Mouse (Mus musculus) hindbrain, embryonic 15.5 days (tissue): ENCODE measurements around the gene Lsamp. TPM values are rescaled to one million over a fixed set of nuclear protein-coding genes. Genes with fewer than 3 reads are reported as not detected.

Experiments used
- ATAC-seq: fragments of 200-750 bp; cut with Nextera tagmentation; 2 replicates; pipeline ENCODE4 v1.8.0; 2017; ENCODE audit warnings: low read depth, moderate number of reproducible peaks, moderate TSS enrichment; ENCODE audit not compliant: low FRiP score
- H3K27ac ChIP-seq: fragments of 300-500 bp; sonication (generic); replicated peaks from 2 replicates; pipeline ENCODE4 v1.5.1; 2015; ENCODE audit warnings: mild to moderate bottlenecking, inconsistent platforms
- H3K27me3 ChIP-seq: fragments of 300-500 bp; sonication (generic); 2 replicates; pipeline ENCODE4 v1.6.1; 2015; ENCODE audit warnings: control low read depth, inconsistent platforms
- H3K36me3 ChIP-seq: fragments of 300-500 bp; sonication (generic); 2 replicates; pipeline ENCODE4 v1.6.1; 2015; ENCODE audit warnings: control low read depth, inconsistent platforms
- H3K4me1 ChIP-seq: fragments of 300-500 bp; sonication (generic); replicated peaks from 2 replicates; pipeline ENCODE4 v1.6.1; 2015; ENCODE audit warnings: control low read depth, inconsistent platforms
- H3K4me2 ChIP-seq: fragments of 300-500 bp; sonication (generic); 2 replicates; pipeline ENCODE4 v1.6.1; 2015; ENCODE audit warnings: moderate library complexity, mild to moderate bottlenecking, inconsistent platforms
- H3K4me3 ChIP-seq: fragments of 300-500 bp; sonication (generic); 2 replicates; pipeline ENCODE4 v1.5.1; 2015; ENCODE audit warnings: mild to moderate bottlenecking, inconsistent platforms
- H3K9ac ChIP-seq: fragments of 300-500 bp; sonication (generic); 2 replicates; pipeline ENCODE4 v1.6.1; 2015; ENCODE audit warnings: inconsistent platforms
- H3K9me3 ChIP-seq: fragments of 300-500 bp; sonication (generic); 2 replicates; pipeline ENCODE4 v1.6.1; 2016; ENCODE audit warnings: control low read depth, inconsistent platforms
- WGBS: fragments of 180-500 bp; shearing (Covaris S2); methylation state at CpG from one replicate; pipeline ENCODE4 v1.1.7; 2015; 5-methylcytosine and 5-hydroxymethylcytosine counted together
- polyA plus RNA-seq: library from polyadenylated mRNA; unstranded; fragments of >200 nt; fragmentation: Nextera tagmentation; extraction: Ambion mirVana; gene quantifications from 2 replicates; pipeline ENCODE4 v1.2.1, GENCODE M21; 2015

The Lsamp gene
- polyA plus RNA-seq, 1 experiment from 2014 or later = 89.3 TPM

- Histone ChIP-seq H3K4me1 (no peaks in the 10 kb centered on the region), H3K27me3 (no peaks in the 10 kb centered on the region), H3K9ac (no peak overlapping the region), H3K4me3 (no peak overlapping the region), H3K36me3 (no peaks in the 10 kb centered on the region), H3K27ac (no peak overlapping the region), H3K9me3 (no peaks in the 10 kb centered on the region), H3K4me2 (no peak overlapping the region)
- 66% methylated on average over 1 of the region's 1 CpGs for WGBS
- no peak for ATAC-seq
These were observed 1188.7 kb downstream of the Lsamp start for GRCm38 (mm10) chr16:41172839-41173238.

GRCm38 (mm10) chr16:41179557-41179956 is 1195.4 kb downstream of the Lsamp start:
- no peak overlapping the region for H3K4me2 ChIP-seq

DNA sequence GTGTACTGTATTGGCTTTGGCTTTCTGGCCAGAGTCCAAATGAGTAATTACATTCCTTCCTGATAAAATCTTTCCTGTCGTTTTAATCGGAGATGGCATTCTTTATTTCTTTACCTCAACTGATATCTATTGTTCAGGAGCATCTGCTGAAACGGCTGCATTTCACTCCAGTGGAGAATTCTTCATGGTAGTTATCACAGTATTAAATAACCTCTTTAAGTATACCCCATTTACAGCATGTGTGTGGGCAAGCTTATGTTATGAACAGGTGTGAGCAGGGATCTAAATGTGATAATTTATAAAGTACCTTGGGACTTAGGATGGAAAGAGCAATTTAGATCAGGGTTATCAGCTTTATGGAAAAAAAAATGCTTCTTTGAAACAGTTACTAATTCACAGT is 1196.7 kb downstream of the Lsamp start:
- ATAC-seq = no peak
- Histone ChIP-seq H3K4me3 (no peak overlapping the region), H3K9ac (no peak overlapping the region), H3K27me3 (no peaks in the 10 kb centered on the region), H3K27ac (no peak overlapping the region), H3K36me3 (no peaks in the 10 kb centered on the region), H3K4me2 (no peak overlapping the region), H3K9me3 (no peaks in the 10 kb centered on the region), H3K4me1 (no peaks in the 10 kb centered on the region)
- WGBS = 30% methylated on average over 3 of the region's 3 CpGs

More at GRCm38 (mm10) chr16:41179557-41179956, 1195.4 kb downstream of the Lsamp start:
- 53% methylated on average over 3 of the region's 3 CpGs for WGBS
- Histone ChIP-seq H3K4me1 (no peaks in the 10 kb centered on the region), H3K4me3 (no peak overlapping the region), H3K9ac (no peak overlapping the region), H3K36me3 (no peaks in the 10 kb centered on the region), H3K27ac (no peak overlapping the region), H3K27me3 (no peaks in the 10 kb centered on the region), H3K9me3 (no peaks in the 10 kb centered on the region)
- no peak for ATAC-seq

- WGBS = 97% methylated on average over 5 of the region's 5 CpGs
- Histone ChIP-seq H3K27ac (no peak overlapping the region), H3K4me3 (no peak overlapping the region), H3K36me3 (no peaks in the 10 kb centered on the region), H3K27me3 (no peaks in the 10 kb centered on the region), H3K4me2 (no peak overlapping the region), H3K9me3 (no peaks in the 10 kb centered on the region), H3K9ac (no peak overlapping the region), H3K4me1 (no peaks in the 10 kb centered on the region)
- ATAC-seq = no peak
These were observed 1225.9 kb downstream of the Lsamp start for GRCm38 (mm10) chr16:41210055-41210454.

DNA sequence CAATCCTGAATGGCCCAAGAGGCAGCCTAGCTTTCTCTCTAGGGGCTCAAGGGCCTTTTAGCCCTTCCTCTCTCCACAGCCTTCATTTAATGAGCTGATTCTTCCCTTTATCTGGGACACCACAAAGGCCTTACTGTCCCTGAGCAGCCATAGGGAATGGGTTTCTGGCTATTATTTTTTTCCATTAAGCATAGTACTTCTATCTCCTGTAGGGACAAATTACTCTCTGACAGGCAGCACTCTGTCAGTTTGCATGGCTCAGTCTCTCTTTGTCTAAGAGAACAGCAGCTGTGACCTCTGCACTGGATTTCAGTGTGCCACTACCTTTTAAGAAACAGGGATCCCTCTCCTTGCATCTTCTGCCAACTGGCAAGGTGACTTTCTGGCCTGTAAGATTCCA is 1251.7 kb downstream of the Lsamp start:
- no peaks in the 10 kb centered on the region for H3K27me3 ChIP-seq
- ATAC-seq = no peak
- H3K4me1 ChIP-seq = no peaks in the 10 kb centered on the region
- H3K27ac ChIP-seq = no peak overlapping the region
- H3K9me3 ChIP-seq = no peaks in the 10 kb centered on the region
- no peak overlapping the region for H3K4me3 ChIP-seq
- no peak overlapping the region for H3K9ac ChIP-seq
- H3K4me2 ChIP-seq = no peak overlapping the region
- no peaks in the 10 kb centered on the region for H3K36me3 ChIP-seq

DNA sequence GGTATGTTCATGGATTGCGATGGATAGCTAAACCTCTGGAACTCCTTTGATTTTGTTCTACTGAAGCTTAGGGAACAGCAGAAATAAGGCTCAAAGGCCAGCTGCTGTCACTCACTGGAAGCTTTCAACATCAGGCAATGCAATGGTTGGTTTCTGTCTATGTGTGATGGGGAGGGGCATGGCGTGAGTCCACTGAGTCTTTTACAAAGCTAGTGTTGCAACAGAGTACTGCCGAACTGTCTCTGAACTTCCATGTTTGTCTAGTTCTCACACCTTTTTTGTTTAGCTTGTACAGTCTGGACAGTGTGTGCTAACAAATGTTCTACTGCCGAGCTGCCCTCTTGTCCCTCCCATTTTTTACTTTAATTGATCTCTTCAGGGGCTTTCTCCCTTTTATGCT is 1258.7 kb downstream of the Lsamp start:
- Histone ChIP-seq H3K36me3 (no peaks in the 10 kb centered on the region), H3K9me3 (no peaks in the 10 kb centered on the region), H3K9ac (no peak overlapping the region), H3K27me3 (no peaks in the 10 kb centered on the region), H3K4me1 (no peaks in the 10 kb centered on the region), H3K4me2 (no peak overlapping the region), H3K27ac (no peak overlapping the region), H3K4me3 (no peak overlapping the region)
- no peak for ATAC-seq
- 75% methylated on average over 4 of the region's 4 CpGs for WGBS

GRCm38 (mm10) chr16:41244711-41245110 is 1260.5 kb downstream of the Lsamp start:
- Histone ChIP-seq H3K4me1 (no peaks in the 10 kb centered on the region), H3K27me3 (no peaks in the 10 kb centered on the region), H3K4me3 (no peak overlapping the region), H3K27ac (no peak overlapping the region), H3K4me2 (no peak overlapping the region), H3K9ac (no peak overlapping the region), H3K9me3 (no peaks in the 10 kb centered on the region), H3K36me3 (no peaks in the 10 kb centered on the region)
- ATAC-seq = no peak
- 15% methylated on average over 2 of the region's 2 CpGs for whole genome bisulfite sequencing

DNA sequence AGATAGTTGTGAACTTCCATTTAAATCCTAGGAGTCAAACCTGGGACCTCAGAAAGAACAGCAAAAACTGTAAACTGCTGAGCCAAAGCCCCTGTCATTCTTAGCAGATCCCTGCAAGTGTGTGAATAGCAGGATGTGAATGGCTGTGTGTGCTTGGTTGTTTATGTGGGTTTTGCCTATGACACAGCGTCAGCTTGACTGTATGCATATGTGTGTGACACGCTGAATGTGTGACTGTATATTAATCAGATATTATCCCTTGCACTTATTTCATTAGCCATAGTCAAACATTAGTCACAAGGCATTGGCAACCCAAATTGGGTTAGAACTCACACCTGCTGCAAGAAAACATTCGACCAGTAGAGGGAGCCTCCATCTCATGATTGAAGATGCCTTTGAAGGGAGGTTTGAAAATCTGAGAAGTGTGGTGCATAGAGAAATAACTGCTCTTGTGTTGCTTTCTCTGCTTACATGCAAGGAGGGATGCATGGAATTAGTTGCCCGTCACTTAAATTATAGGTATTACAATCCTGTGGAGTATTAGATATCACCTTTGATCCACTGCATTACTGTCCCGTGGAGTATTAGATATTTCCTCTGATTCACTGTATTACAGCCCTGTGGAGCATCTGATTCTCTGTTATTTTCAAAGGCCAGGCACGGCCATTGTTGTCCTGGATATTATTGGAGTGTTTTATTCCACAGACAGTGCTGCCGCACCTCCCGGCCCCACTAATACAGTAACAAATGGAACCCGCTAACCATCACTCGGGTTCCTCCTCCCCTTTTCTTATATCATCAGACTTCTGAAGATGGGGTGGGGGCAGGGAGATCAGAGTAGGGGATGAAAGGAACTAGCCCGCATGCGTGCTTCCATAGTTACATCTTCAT is 1274.2 kb downstream of the Lsamp start:
- 0 out of 2 replicates have a peak, but pooled peaks cover 4% of the 10 kb centered on the region for H3K4me1 ChIP-seq
- no peak overlapping the region for H3K9ac ChIP-seq
- peak overlapping the region; percentile 51; the same call in 1 of the 2 replicates for H3K27ac ChIP-seq
- no peaks in the 10 kb centered on the region for H3K36me3 ChIP-seq
- no peak overlapping the region for H3K4me3 ChIP-seq
- H3K27me3 ChIP-seq = no peaks in the 10 kb centered on the region
- ATAC-seq = peak; percentile 78
- no peaks in the 10 kb centered on the region for H3K9me3 ChIP-seq
- 53% methylated on average over 12 of the region's 12 CpGs for WGBS
- no peak overlapping the region for H3K4me2 ChIP-seq

GRCm38 (mm10) chr16:41275999-41276671 is 1292.0 kb downstream of the Lsamp start:
- H3K9me3 ChIP-seq = no peaks in the 10 kb centered on the region
- 72% methylated on average over 2 of the region's 2 CpGs for WGBS
- no peak for ATAC-seq
- H3K9ac ChIP-seq = no peak overlapping the region
- no peaks in the 10 kb centered on the region for H3K4me1 ChIP-seq
- no peaks in the 10 kb centered on the region for H3K27me3 ChIP-seq
- H3K4me3 ChIP-seq = no peak overlapping the region
- no peak overlapping the region for H3K27ac ChIP-seq
- H3K4me2 ChIP-seq = no peak overlapping the region
- no peaks in the 10 kb centered on the region for H3K36me3 ChIP-seq

DNA sequence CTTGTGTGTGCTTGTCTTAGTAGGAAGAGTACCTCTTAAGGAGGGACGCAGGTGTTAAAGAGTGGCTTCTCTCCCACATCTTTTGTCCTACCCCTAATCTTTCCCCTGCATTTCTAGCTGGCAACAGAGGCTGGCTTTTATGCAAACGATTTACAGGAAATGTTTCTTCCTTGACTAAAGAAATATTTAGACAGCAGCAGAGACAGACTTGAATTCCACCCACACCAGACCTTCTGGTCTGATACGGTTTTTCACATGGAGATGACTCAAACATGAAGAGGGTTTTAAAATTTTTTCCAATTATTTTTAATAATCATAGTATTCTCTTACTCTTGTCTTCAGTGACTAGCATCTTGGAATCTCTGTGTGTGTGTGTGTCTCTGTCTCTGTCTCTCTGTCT is 1333.8 kb downstream of the Lsamp start:
- Histone ChIP-seq H3K9ac (no peak overlapping the region), H3K4me2 (no peak overlapping the region), H3K4me1 (no peaks in the 10 kb centered on the region), H3K36me3 (no peaks in the 10 kb centered on the region), H3K27me3 (no peaks in the 10 kb centered on the region), H3K27ac (no peak overlapping the region), H3K4me3 (no peak overlapping the region), H3K9me3 (no peaks in the 10 kb centered on the region)
- ATAC-seq = no peak
- 79% methylated on average over 3 of the region's 3 CpGs for WGBS

GRCm38 (mm10) chr16:41343431-41343830 is 1359.3 kb downstream of the Lsamp start:
- Histone ChIP-seq H3K36me3 (no peaks in the 10 kb centered on the region), H3K4me1 (no peaks in the 10 kb centered on the region), H3K4me2 (no peak overlapping the region), H3K27ac (no peak overlapping the region), H3K9me3 (no peaks in the 10 kb centered on the region), H3K27me3 (no peaks in the 10 kb centered on the region), H3K9ac (no peak overlapping the region), H3K4me3 (no peak overlapping the region)
- no peak for ATAC-seq
- WGBS = 84% methylated on average over 1 of the region's 1 CpGs

- Histone ChIP-seq H3K4me1 (no peaks in the 10 kb centered on the region), H3K27me3 (no peaks in the 10 kb centered on the region), H3K4me2 (no peak overlapping the region), H3K4me3 (no peak overlapping the region), H3K27ac (no peak overlapping the region), H3K9ac (no peak overlapping the region), H3K9me3 (no peaks in the 10 kb centered on the region), H3K36me3 (no peaks in the 10 kb centered on the region)
- WGBS = 66% methylated on average over 2 of the region's 2 CpGs
- ATAC-seq = peak; percentile 63; the same call in 1 of the 2 replicates
These were observed 1381.0 kb downstream of the Lsamp start for GRCm38 (mm10) chr16:41365138-41365537.
